Mouse (Mus musculus): ENCODE measurements around the gene AU022751. TPM values are rescaled to one million over a fixed set of nuclear protein-coding genes. Genes with fewer than 3 reads are reported as not detected.

AU022751 gene
- total and polyA plus RNA-seq, 2 experiments from 2014 or later = 2.8 TPM; not detected in 1

Small RNA genes lying within 50 kb of the gene (microRNA-seq; reads per million reads assigned to microRNA genes)
- not detected for gene Gm27360 (ENCODE audit: borderline number of aligned reads)

Other genes with a start within 250 kb of the AU022751 start
- 70.4 and 89.2 TPM in 2 replicates for gene Nudt11, start 36.0 kb downstream of the AU022751 start, total RNA-seq (2014; rRNA removed)
- gene Nudt11, start 36.0 kb downstream of the AU022751 start, polyA plus RNA-seq (2015; fragmentation: Nextera tagmentation; extraction: Ambion mirVana) = 25.8 and 28.7 TPM in 2 replicates
- 53.3 and 57.9 TPM in 2 replicates for gene Nudt10, start 89.6 kb upstream of the AU022751 start, total RNA-seq (2014; rRNA removed)
- 43.2 and 45.2 TPM in 2 replicates for gene Nudt10, start 89.6 kb upstream of the AU022751 start, polyA plus RNA-seq (2015; fragmentation: Nextera tagmentation; extraction: Ambion mirVana)
- gene Bmp15, start 237.3 kb upstream of the AU022751 start, total RNA-seq (2014; rRNA removed) = 0.22 and 1.9 TPM in 2 replicates
- 0.21 and 0.47 TPM in 2 replicates for gene Bmp15, start 237.3 kb upstream of the AU022751 start, polyA plus RNA-seq (2015; fragmentation: Nextera tagmentation; extraction: Ambion mirVana)

Data from midbrain, postnatal 0 days (tissue).